Mouse (Mus musculus): ENCODE results near the gene Gm21560. TPM values are rescaled to one million over a fixed set of nuclear protein-coding genes. Genes with fewer than 3 reads are reported as not detected.
"Not testable (repeated sequence)": the region's sequence is repeated elsewhere in the genome, so short reads cannot be mapped to it uniquely, and the experiment has no call there.

The Gm21560 gene
- total RNA-seq (2015; ENCODE audit: low replicate concordance) (not detected in 2 replicates), total RNA-seq (2017; ENCODE audit: low replicate concordance) (not detected in 2 replicates)

GRCm38 (mm10) chr14:6219192-6219591 lies at the start of gene Gm21560:
Gm21560 (minus strand) TSS chr14:6219292.
- ATAC-seq (replicated peaks; ENCODE audit: low FRiP score, poor library complexity, severe bottlenecking): not testable (repeated sequence)

- not testable (repeated sequence) for ATAC-seq (replicated peaks; ENCODE audit: low FRiP score, poor library complexity, severe bottlenecking)
Observed at GRCm38 (mm10) chr14:6163538-6163937, 55.6 kb downstream of the Gm21560 start.

- ATAC-seq (replicated peaks; ENCODE audit: low FRiP score, poor library complexity, severe bottlenecking): not testable (repeated sequence)
Observed at GRCm38 (mm10) chr14:6161085-6161484, 58.0 kb downstream of the Gm21560 start.

Other genes with a start within 250 kb of the Gm21560 start
- not detected in 2 replicates for gene Gm3453, start 240.2 kb downstream of the Gm21560 start, total RNA-seq (2015; ENCODE audit: low replicate concordance)
- not detected in 2 replicates for gene Gm3453, start 240.2 kb downstream of the Gm21560 start, total RNA-seq (2017; ENCODE audit: low replicate concordance)
- gene Gm6337, start 161.0 kb downstream of the Gm21560 start, total RNA-seq (2015; ENCODE audit: low replicate concordance): not detected in 2 replicates
- gene Gm6337, start 161.0 kb downstream of the Gm21560 start, total RNA-seq (2017; ENCODE audit: low replicate concordance): not detected in 2 replicates
- gene Gm8206, start 125.3 kb downstream of the Gm21560 start, total RNA-seq (2015; ENCODE audit: low replicate concordance): not detected in 2 replicates
- gene Gm8206, start 125.3 kb downstream of the Gm21560 start, total RNA-seq (2017; ENCODE audit: low replicate concordance): not detected in 2 replicates
- not detected in 2 replicates for gene Gm3468, start 110.6 kb downstream of the Gm21560 start, total RNA-seq (2015; ENCODE audit: low replicate concordance)
- gene Gm3468, start 110.6 kb downstream of the Gm21560 start, total RNA-seq (2017; ENCODE audit: low replicate concordance): not detected in 2 replicates
- gene Gm3476, start 93.5 kb downstream of the Gm21560 start, total RNA-seq (2015; ENCODE audit: low replicate concordance): not detected in 2 replicates
- gene Gm3476, start 93.5 kb downstream of the Gm21560 start, total RNA-seq (2017; ENCODE audit: low replicate concordance): 0.60 TPM in 1 of 2 replicates, not detected in the other
- gene Gm3411, start 68.0 kb upstream of the Gm21560 start, total RNA-seq (2015; ENCODE audit: low replicate concordance): not detected in 2 replicates
- not detected in 2 replicates for gene Gm3411, start 68.0 kb upstream of the Gm21560 start, total RNA-seq (2017; ENCODE audit: low replicate concordance)
- gene Gm21103, start 85.6 kb upstream of the Gm21560 start, total RNA-seq (2015; ENCODE audit: low replicate concordance): not detected in 2 replicates
- not detected in 2 replicates for gene Gm21103, start 85.6 kb upstream of the Gm21560 start, total RNA-seq (2017; ENCODE audit: low replicate concordance)
- gene Gm3618, start 124.4 kb upstream of the Gm21560 start, total RNA-seq (2015; ENCODE audit: low replicate concordance): not detected in 2 replicates
- not detected in 2 replicates for gene Gm3618, start 124.4 kb upstream of the Gm21560 start, total RNA-seq (2017; ENCODE audit: low replicate concordance)
- gene Gm16440, start 171.0 kb upstream of the Gm21560 start, total RNA-seq (2015; ENCODE audit: low replicate concordance): not detected in 2 replicates
- not detected in 2 replicates for gene Gm16440, start 171.0 kb upstream of the Gm21560 start, total RNA-seq (2017; ENCODE audit: low replicate concordance)
- not detected in 2 replicates for gene Gm3591, start 193.2 kb upstream of the Gm21560 start, total RNA-seq (2015; ENCODE audit: low replicate concordance)
- not detected in 2 replicates for gene Gm3591, start 193.2 kb upstream of the Gm21560 start, total RNA-seq (2017; ENCODE audit: low replicate concordance)
- not detected in 2 replicates for gene Gm3594, start 225.3 kb upstream of the Gm21560 start, total RNA-seq (2015; ENCODE audit: low replicate concordance)
- not detected in 2 replicates for gene Gm3594, start 225.3 kb upstream of the Gm21560 start, total RNA-seq (2017; ENCODE audit: low replicate concordance)